Mouse (Mus musculus): ENCODE data around the gene BC053393.

GRCm38 (mm10) chr11:46543530-46543929, 27.8 kb upstream of the BC053393 start:
- no peak for TF ChIP-seq CTCF (IDR thresholded peaks at IDR 0.05; ENCODE audit: low read depth)
- no peak for TF ChIP-seq EP300 (IDR thresholded peaks at IDR 0.05; ENCODE audit: low read depth)

All from heart, postnatal 0 days (tissue).